Mouse (Mus musculus): ENCODE data around the gene Dennd2a. TPM values are rescaled to one million over a fixed set of nuclear protein-coding genes. Genes with fewer than 3 reads are reported as not detected.

The Dennd2a gene
- 10 to 100 TPM; 22.9 to 23.7 TPM for total RNA-seq (2021)

DNA sequence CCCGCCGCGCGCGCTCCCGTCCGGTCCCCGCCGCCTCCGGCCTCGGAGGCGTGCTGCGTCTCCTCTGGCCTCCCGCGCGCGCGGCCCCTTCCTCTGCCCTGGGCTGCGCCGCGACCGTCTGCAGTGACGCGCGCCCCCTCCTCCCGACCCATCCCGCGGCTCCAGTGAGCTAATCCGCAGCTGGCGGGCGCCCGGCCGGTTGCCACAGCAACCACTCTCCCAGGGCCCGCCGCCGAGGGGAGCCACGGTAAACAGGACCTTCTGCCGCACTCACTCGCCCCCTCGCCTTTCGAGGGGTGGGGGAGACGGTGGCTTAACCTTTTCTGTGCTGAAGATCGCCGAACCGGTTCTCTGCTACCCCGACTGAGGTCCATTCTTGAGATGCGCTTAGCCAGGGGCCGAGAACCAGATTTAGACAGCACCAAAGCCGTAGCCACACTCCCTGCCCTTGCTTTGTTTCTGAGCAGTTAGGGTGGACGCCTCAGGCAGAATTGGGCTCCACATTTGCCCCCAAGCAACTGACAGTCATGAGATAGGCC is at the start of gene Dennd2a:
Gene Dennd2a, minus strand, starts transcription at position 145 of the 539 bp plus-strand sequence.
- DNase-seq = peak; percentile 88 to 89
- intact Hi-C loops (cut with DNase I) = no loop called here

DNA sequence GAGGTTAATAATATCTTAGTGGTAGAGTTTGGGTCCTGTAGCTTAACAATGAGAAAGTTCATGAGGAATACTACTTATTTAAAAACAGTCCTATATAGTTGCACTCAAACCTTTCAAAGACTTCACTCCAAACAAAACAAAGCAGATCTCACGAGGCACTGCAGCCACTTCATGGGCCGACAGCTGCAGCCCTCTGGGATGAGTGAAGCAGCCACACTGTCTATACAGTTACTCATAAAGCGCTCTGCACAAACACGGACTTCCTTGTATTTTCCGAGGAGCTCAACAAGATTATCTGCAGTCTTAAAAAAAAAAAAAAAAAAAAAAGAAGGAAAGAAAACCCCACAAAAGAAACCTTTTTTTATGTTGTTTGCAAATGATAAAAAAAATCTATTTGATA is 49.7 kb upstream of the Dennd2a start:
- DNase-seq = no peak
- intact Hi-C loops (cut with DNase I) = no loop called here

DNA sequence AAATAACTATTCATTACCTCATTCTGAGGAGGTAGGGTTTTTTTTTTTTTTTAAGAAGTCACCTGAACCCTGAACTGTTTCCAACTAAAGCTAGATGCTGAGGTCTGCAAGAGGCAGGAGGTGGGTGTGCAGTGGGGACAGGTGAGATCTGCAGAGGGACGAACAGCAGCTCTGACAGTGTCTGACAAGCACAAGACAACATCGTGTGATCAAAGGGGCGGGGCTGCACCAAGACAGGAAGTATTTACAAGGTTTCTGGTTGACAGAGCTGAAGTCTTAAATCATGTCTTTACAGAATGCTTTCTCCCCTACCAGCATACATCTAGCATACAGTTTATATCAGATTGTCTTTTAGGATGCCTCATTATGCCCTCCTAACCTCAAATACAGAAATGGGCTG is 49.2 kb upstream of the Dennd2a start:
- intact Hi-C loops (cut with DNase I) = no loop called here
- peak in 1 of 2 experiments; percentile 11 for DNase-seq

DNA sequence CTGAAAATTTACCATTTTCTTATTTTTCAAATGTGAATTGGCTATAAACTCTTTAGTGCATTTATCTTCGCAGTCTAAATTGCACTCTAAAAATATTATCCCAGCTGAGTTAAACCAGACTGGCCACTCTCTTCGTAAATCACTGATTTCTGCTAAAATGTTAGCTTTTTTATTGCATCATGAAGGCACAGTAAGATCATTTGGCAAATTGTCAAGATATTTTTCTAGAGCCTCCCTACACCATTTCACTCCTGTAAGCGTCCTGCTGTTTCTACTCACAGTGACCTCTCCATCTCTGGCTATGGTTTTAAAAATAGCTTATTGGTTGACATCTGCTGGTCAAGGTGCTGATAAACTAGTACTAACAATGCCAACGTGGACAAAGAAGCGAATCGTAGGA is 48.4 kb upstream of the Dennd2a start:
- intact Hi-C loops (cut with DNase I) = no loop called here
- DNase-seq = peak in 1 of 2 experiments; percentile 11

DNA sequence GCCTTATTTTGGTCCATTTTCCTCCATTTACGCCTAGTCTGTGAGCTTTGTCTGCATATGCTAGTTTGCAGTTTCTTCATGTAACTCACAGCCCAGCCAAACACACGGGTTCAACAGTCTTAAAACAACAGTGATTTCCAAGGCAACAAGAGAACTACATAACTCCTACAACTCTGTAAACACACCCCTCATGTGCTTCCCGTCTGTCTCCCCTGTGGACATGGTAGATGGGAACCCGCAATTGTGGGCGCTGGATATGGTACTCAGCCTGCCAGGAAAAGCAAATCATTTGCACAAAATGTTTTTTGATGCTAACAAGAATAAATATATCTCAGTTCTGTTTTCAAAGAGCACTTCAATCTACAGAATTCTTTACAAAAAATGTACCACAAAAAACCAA is 46.9 kb upstream of the Dennd2a start:
- no peak for DNase-seq
- intact Hi-C loops (cut with DNase I) = no loop called here

DNA sequence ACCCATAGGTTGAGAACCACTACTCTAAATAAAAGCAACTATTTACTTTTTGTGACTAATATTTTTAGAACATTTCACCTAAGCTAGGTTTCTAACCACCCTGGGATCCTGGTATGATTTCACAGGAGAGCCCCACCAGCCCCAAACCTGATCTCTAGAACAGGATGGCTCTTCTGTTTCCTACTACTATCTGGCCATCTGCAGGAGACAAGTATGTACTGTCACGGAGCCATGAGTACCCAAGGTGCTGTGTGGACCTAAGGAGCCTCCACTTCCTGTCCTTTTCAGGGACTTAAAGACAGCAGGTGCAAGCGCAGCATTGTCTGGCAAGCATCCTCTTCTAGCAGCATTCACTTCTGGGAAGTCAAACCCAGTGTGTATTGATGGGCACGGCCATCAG is 44.2 kb upstream of the Dennd2a start:
- intact Hi-C loops (cut with DNase I) = no loop called here
- no peak for DNase-seq

DNA sequence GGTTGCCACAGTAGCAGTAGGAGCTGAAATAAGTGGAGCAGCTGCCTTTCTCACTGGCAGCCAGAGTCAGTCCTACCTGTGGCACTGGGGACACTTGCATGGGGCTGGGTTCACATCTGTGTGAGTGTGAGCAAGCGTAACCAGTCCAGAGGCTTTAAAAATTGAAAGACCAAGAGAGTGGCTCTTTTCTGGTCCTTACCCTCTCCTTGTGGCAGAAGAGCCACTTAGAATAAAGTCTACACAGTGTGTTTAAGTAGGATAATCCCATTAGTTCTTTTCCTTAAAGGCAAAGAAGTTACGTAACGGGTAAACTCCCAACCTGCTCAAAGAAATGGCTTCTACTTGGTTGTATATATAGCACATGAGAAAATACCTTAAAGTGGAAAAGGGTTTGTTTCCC is 43.2 kb upstream of the Dennd2a start:
- intact Hi-C loops (cut with DNase I) = no loop called here
- DNase-seq = no peak

DNA sequence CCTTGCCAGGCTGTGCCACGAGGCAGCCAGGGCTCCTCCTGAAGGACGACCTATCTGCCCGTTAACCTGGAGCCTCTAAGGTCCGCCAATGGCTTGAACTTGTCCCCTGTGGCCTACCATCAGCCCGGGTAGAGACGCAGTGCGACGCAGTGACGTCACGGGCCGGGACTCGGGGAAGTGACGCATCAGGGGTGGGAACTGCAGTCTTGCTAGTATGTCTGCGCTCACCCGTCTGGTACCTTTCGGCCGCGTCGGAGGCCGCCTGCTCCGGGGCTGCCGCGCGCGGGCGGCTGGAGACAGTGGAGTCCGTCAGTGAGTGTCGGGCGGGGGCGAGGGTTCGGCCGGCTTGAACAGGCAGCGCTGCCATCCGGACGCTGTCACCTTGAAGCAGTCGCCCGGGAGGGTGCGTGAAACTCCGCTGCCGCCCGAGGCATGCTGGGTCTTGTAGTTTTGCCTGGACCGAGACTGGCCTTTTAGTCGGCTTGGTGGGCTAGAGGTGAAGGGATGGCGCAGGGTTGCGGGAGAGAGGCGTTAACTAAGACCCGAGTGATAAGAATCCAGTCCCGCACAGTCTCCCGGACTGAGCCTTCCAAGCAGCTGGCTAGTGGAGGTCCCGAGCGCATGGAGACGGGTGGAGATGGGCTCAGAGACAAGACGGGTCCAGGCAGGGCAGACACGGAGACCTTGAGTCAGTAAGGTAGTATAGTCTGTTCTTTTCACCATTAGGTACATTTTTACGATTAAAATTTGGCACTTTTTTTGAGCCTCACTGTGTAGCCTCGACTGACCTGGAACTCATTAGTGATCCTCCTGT is 34.9 kb upstream of the Dennd2a start, which contains the start of gene Ndufb2:
Gene Ndufb2, plus strand, starts transcription at position 174 of the 814 bp plus-strand sequence.
- peak; percentile 96 to 97 for DNase-seq
- intact Hi-C loops (cut with DNase I) = no loop called here

DNA sequence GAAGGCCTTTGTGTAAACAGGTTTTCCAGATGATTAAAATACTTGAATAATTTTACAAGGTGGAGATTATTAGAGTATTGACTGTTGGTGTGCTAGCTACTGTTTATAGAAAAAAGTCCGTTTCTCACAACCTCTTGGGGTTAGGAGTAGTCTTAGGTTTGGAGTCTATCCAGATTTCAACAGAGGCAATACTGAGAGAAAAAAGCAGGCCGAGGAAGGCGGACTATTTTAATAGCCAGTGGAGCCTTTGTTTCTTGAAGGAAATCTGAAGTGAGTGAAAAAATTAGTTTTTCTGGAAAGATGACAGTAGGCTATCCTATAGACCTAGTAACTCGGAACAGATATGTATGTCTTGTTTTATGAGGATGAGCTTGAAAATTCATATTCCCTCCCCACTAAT is 33.8 kb upstream of the Dennd2a start:
- intact Hi-C loops (cut with DNase I) = no loop called here
- DNase-seq = no peak

DNA sequence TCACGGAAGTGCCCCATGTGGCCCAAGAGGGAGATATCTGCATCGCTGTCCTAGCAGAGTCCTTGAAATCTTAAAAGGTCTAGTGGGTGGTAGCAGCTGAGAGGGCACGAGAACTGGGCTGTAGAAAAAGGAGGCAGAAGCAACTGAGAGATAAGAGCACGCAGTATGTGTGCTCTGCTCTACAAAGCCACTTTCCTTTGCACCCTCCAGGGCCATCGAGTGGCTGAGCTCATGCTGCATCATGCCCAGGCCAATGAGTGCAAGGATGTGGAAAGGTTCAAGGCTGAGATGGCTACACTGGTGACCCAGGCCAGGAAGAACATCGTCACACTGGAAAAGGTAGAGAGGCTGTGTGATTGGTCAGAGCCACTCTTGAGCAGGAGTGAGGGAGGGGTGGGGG is 27.9 kb upstream of the Dennd2a start, which contains the start of gene Gm42420:
Gene Gm42420, plus strand, starts transcription at position 237 of the 400 bp plus-strand sequence.
- DNase-seq = no peak
- intact Hi-C loops (cut with DNase I) = no loop called here

DNA sequence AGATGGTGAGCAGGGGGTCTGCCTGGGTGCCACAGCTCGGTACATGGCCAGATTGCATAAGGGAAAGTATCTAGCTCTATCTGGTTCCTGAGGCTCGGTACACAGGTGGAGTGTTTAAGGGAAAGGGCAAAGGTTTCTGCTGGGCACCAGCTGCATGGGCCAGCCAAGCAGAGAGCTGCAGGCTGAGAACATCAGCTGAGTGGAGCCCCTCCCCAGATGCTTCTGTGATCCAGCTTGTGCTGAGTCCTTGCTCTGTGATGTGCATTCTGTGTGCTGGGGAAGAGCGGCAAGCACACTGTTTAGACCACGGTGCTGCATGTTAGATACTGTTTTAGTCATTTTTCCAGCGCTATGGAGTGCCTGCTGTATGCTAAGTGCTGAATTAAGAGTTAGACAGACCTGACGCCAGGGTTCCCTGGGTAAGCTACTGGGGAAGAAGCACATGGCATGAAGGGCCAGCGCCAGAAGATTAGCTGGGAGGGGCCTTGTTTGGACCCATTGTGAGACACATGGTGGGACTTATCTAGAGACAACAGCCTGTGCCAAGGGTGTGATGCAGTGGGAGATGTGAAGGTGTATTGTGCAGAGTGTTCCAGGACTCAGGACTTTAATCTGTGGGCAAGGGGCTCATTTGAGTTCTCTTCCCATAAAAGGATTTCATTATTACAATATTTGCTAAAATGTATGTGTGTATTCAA is 23.6 kb upstream of the Dennd2a start:
- intact Hi-C loops (cut with DNase I) = no loop called here
- no peak for DNase-seq

DNA sequence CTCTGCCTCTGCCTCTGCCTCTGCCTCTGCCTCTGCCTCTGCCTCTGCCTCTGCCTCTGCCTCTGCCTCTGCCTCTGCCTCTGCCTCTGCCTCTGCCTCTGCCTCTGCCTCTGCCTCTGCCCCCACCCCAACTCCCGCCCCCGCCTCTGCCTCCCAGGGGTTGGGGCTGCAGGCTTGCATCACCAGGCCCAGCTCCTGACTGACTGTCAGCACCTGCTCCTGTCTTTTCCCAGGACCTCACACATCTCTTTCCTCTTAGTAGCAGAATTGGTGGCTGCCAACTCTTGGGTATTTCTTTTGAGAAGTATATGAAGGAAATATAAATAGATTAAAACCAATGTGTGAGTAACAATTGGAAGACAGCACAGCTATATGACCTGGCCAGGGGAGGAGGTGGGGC is 22.9 kb upstream of the Dennd2a start:
- intact Hi-C loops (cut with DNase I) = no loop called here
- DNase-seq = no peak

DNA sequence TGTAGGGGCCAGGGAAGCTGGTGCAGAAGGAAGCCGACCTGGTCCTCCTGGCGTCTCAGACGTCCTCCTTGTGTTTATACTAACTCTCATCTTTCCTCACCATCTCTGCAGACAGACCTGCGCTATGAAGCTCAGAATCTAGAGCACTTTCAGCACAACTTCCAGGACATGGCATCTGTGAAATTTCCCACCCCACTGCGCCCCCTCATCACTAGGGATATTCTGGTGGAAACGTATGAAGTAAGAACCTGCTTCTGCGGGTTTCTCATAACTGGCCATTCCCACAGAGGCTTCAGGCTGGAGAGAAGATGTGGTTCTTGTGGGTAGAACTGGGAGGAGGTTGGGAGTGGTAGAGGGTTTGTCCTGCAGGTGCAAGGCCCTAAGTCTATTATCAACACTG is 21.9 kb upstream of the Dennd2a start:
- DNase-seq = no peak
- intact Hi-C loops (cut with DNase I) = no loop called here

DNA sequence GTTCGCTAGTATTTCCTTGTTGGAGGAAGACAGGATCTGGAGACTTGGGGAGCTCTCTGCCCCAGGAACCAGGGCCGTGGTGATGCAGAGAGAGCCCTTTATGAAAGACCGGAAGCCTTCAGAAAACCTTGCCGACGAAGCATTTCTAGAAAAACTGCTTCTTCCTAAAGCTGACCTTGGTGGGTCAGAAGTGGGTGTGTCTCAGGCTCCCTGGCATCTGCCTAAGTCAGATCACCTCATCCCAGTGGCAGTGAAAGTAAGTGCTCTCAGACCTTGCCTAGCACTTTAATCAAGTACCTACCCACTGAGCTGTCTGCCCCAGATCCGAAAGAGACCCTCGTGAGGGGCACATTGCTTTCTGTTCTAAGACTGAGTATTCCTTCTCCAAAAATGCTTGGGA is 17.3 kb upstream of the Dennd2a start:
- DNase-seq = no peak
- intact Hi-C loops (cut with DNase I) = loop anchor here (2.0 kb wide), 1 partner anchor 206 kb away; no protein-coding TSS in a partner anchor

DNA sequence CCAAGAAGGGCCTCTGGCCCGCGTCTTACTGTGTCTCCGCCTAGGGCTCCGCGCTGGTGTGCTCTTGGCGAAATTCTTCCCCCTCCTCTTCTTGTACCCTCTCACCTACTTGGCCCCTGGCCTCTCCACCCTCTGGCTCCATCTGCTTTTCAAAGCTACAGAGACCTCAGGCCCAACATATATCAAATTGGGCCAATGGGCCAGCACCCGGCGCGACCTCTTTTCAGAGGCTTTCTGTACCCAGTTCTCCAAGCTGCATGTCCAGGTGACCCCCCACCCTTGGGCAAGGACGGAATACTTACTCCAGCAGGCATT is 16.8 kb upstream of the Dennd2a start:
- intact Hi-C loops (cut with DNase I) = loop anchor here (2.0 kb wide), 1 partner anchor 206 kb away; no protein-coding TSS in a partner anchor
- DNase-seq = peak; percentile 62 to 66

DNA sequence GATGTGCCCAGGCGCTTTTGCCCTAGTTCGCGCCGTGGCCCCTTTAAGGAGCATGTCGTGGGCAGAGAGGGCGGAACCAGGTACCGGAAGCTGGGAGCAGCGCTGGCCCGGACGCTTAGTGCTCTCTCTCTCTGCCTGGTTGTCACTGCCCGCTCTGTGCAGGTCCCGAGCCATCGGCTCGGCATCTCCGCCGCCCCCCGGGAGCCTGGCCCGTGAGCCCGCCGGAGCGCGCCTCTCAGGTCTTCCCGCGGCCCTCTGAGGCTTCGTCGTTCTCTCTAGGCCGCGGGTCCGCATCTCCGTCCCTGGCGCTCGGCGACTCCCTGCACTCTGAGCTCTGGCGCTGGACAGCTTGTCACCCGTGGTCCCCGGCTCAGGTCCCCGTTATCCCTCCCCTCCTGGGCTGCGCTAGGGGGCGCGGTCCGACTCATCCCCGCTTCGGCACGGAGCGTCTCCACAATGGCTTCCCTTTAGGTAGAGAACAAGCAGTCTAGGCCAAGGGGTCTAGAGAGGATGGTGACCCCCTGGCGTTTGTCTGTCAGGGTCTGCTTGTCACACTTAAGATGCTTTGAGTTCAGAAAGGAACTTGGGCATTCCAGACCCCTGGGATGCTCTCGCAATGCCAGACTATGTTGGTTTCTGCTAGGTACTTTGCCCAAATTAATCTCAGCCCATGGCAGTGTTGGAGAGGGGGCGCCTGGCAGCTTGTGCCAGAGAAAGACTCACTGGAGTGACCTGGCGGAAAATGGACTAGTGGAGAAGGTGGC is 16.3 kb upstream of the Dennd2a start, which contains the start of gene Adck2:
Gene Adck2, plus strand, starts transcription at position 83 of the 764 bp plus-strand sequence.
- intact Hi-C loops (cut with DNase I) = loop anchor here (2.0 kb wide), 1 partner anchor 207 kb away; no protein-coding TSS in a partner anchor
- peak; percentile 85 for DNase-seq

DNA sequence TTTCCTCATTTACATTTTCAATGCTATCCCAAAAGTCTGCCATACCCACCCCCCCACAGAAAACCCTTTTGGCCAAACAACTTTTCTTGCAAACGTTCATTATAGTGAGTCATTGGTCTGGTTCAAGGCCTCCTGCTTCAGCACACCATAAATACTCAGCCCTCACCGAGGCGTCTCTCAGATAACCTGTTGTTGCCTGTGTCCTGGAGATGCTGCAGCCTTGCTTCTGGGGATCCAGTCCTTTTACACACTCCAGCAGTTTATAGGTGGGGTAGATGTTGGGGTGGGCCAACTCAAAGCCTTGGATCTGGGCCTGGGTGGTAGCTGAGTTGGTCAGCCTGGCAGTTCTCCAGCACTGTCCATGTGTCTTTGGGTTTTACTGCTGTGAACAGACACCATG is 12.8 kb upstream of the Dennd2a start:
- intact Hi-C loops (cut with DNase I) = no loop called here
- no peak for DNase-seq

DNA sequence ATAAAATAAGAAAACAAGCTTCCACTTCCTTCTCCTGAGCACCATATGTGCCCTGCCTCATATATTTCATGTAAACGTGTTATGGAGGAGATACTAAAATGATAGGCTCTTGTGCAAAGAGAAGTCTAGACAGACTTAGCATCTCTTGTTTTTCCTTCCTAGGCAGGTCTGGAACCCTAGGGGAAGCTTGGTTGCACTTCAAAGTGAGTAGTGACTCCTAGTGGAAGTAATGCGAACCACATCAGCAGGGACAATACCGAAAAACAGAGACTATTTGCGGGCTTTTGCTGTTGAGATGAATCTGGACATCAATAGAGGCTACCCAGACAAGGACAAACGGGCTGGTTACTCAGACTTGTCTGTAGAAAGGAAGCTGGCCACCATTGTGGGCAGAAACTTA is 9.9 kb upstream of the Dennd2a start:
- intact Hi-C loops (cut with DNase I) = loop anchor here (1.0 kb wide), 1 partner anchor 104 kb away; no protein-coding TSS in a partner anchor
- peak; percentile 41 to 61 for DNase-seq

DNA sequence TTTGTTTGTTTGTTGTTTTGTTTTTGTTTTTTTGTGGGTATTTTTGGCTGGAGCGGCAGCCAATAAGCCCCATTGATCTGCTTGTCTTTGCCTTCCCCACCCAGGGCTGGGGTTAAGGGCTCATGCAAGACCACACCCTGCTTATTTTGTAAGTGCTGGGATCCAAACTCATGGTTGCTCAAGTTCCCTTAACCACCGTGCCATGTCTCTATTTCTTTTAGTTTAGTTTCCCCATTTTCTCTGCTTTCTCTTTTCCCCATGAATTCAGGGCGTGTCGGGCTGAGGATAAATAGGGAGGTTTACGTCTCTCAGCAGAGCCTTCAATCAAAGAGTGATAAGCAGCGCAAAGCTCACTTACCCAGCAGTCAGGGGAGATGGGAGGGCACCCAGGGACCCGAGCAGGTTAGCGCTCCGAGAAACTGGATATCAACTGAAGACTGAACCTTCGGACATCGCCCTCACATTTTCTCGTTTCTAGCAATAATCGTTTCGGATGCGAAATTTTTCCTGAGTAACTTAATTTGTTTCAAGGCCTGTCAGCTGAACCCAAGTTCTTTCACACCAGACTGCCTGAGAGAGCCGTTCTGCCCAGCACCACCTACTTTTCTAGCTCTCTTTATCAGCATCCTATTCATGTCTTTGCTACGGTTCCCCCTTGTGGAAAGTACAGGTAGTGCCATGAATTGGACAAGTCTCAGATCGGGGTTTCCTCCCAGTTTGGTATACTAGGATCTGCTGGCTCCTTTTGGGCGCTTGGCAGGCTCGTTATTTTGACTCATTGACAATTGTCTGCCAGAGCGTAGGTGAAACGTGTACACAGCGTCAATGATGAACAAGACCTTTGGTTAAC is 4.7 kb upstream of the Dennd2a start:
- peak; percentile 90 for DNase-seq
- intact Hi-C loops (cut with DNase I) = loop anchor here (1.0 kb wide), 1 partner anchor 99 kb away; no protein-coding TSS in a partner anchor

Data from heart, postnatal 10 days (tissue).